Mouse (Mus musculus) left cerebral cortex, postnatal 36 days (tissue): ENCODE measurements at regions not wholly inside any gene's neighbourhood (a gene's known extent, or its start where the extent isn't known, plus 50 kb on each side); places are given as distances from the start of the nearest gene placed in this dataset.

Experiments used
- DNase-seq, 2 experiments: peaks; one replicate each; pipeline ENCODE4 v3.0.0; 2021 to 2022; ENCODE audit warnings: low spot score in 2 of 2, mixed read lengths in 1 of 2
- intact Hi-C: fragments of 180-260 bp; cut with DNase I; formaldehyde crosslinking; loops from one replicate; pipeline ENCODE4 v1.15.1; 2025

- DNase-seq, result no peak
- intact Hi-C loops, result no loop called here
Observed at GRCm38 (mm10) chr13:97662741-97663140, 97.7 kb downstream of the Gm10260 start.

DNA sequence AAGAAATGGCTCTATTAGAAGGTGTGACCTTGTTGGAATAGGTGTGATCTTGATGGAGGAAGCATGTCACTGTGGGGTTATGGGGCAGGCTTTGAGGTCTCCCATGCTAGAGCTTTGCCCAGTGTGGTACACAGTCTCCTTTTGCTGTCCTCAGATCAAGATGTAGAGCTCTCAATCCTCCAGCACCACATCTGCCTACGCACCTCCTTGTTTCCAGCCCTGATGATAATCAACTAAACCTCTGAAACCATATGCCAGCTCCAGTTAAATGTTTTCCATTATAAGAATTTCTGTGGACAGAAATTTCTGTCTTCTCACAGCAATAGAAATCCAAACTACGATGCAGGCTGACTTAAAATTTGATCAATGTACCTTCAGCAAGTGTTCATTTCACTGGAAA lies 103.8 kb downstream of the Gm10260 start:
- intact Hi-C loops, result no loop called here
- no peak for DNase-seq

- peak in 1 of 2 experiments; percentile 42 for DNase-seq
- intact Hi-C loops, result no loop called here
Observed at GRCm38 (mm10) chr13:97652279-97652678, 108.2 kb downstream of the Gm10260 start.

DNA sequence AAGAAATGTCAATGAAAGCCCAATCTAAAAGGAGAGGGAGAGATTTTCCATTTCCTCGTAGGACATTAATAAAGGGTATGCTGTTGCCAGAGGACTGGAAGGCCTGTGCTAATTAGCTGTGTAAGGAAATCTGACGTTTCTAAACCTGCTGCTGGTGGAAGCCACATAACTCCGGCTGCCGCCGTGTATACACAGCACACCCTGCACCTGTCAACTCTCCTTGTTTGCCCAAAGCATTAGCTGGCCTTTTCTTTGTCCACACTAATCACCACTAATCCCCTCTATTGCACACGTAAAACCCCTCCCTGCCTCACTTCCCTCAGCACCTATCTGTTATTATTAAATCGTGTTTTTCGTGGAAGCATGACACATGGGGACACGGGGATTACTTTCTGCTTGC lies 108.7 kb downstream of the Gm10260 start:
- intact Hi-C loops, result no loop called here
- no peak for DNase-seq

GRCm38 (mm10) chr13:97651176-97651575 lies 109.3 kb downstream of the Gm10260 start:
- intact Hi-C loops, result no loop called here
- DNase-seq, result no peak

DNA sequence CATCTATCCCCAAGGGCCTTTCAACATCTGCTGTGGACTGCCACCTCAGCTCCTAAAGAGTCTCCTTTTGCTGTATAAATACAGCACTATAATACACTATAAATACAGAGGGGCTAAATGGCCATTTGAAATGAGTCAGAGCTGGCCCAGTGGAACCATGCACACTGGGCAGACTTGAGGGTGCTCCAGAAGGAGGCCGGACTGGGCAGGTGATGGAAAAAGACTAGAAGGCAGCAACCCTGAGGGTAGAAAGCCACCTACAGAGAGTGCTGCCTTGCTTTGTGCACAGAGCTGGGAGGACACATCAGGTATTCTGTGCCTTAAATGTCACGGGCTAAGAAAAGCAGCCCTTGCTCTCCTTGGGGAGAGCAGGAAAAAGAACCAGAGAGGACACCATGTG lies 110.2 kb downstream of the Gm10260 start:
- intact Hi-C loops, result no loop called here
- DNase-seq, result no peak

DNA sequence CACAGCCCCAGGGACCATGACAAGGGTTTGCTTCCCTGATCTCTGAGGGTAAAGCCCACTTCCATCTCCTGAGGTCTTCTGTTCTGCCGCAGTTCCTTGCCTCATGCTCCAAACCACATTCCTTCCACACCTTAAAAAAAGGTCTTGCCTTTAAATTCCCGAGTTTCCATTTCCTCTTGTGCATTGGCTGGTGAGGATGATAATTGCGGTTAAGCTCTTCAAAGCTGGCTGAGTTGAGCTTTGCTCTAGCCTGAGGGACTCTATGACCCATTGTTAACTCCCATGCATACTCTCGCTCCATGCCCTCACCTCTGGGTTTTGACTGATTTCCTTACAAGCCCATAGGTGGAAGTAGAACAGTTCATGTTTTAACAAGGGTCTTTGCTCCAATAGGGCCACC lies 112.9 kb downstream of the Gm10260 start:
- intact Hi-C loops, result no loop called here
- DNase-seq, result no peak

GRCm38 (mm10) chr13:97646021-97646385 lies 114.4 kb downstream of the Gm10260 start:
- no peak for DNase-seq
- intact Hi-C loops, result no loop called here

DNA sequence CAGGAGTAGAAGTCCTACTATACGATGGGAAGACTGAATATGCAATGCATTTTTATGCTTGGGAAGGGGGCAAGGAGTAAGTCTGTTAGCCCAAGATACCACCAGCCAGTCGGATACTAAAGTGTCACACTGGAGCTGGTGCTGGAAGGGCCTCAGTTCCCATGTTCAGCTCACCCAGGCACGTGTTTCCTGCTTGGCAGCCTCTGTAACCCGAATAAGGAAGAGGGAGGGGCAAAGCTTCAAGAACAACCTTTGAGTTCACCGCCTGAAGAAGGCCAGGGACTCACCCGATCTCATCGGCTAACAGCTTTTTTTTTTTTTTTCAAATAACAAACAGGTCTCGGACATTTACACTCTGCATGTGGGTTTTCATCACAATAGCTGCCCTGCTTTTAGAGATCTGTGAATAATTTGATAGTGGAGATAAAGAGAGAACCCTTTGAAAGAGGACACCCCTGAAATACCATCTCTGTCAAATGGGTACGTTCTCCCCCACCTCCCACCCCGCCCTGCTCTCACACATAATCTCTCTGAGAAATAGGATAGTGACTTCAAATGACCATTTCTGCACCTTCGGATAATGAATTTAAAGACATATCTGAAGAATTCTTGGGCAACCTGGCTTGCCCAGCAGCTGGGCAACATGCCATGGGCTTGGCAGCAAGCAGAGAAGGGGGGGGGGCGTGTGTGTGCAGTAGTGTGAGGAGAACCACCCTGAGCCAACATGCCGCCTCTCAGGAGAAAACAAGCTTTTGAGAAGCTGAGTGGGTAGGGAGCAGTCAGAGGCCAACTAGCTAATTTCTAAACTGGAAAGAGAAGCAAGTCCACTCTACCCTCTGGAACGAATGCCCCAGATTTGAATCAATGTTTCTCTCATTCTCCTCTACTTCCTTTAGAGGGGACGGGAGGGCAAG lies 115.1 kb downstream of the Gm10260 start:
- intact Hi-C loops, result no loop called here
- no peak for DNase-seq

DNA sequence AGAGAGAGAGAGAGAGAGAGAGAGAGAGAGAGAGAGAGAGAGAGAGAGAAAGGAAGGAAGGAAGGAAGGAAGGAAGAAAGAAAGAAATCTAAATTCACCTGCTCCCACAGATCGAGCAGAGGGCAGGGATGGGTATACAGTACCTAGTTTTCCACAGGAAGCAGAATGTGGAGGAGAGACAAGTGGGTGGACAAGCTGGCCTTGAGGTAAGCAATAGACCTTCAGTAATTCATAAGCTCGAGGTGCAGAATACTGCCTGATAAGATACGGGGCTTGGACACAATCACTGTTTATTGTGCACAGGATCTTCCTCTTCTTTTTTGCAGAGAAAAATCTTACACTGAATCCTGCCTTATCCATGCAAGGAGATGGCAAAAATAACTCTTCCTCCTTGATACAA lies 120.2 kb downstream of the Gm10260 start:
- intact Hi-C loops, result no loop called here
- DNase-seq, result no peak

GRCm38 (mm10) chr13:97639656-97640055 lies 120.8 kb downstream of the Gm10260 start:
- intact Hi-C loops, result loop anchor here (10.0 kb wide), 1 partner anchor 185 kb away; no protein-coding TSS in a partner anchor
- DNase-seq, result no peak

GRCm38 (mm10) chr13:97638457-97639088 lies 121.9 kb downstream of the Gm10260 start:
- DNase-seq, result peak in 1 of 2 experiments; percentile 35
- intact Hi-C loops, result loop anchor here (10.0 kb wide), 1 partner anchor 186 kb away; no protein-coding TSS in a partner anchor

DNA sequence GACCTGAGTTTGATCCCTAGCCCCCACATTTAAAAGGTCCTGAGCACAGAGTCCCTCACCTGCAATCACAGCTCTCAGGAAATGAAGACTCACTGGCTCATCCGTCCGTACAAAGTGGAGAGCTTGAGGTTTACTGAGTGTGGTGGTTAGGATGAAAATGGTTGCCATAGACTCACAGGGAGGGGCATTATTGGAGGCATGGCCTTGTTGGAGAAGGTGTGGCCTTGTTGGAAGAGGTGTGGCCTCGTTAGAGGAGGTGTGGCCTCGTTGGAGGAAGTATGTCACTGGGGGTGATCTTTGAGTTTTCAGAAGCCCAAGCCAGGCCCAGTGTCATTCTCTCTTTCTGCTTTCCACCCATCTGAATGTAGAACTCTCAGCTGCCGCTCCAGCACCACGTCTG lies 122.9 kb downstream of the Gm10260 start:
- DNase-seq, result no peak
- intact Hi-C loops, result loop anchor here (10.0 kb wide), 1 partner anchor 187 kb away; no protein-coding TSS in a partner anchor

GRCm38 (mm10) chr13:97634041-97634788 lies 126.2 kb downstream of the Gm10260 start:
- intact Hi-C loops, result loop anchor here (5.0 to 10.0 kb wide), 3 partner anchors 191 to 392 kb away; partner anchors contain the start of gene Enc1
- peak; percentile 55 to 58 for DNase-seq

DNA sequence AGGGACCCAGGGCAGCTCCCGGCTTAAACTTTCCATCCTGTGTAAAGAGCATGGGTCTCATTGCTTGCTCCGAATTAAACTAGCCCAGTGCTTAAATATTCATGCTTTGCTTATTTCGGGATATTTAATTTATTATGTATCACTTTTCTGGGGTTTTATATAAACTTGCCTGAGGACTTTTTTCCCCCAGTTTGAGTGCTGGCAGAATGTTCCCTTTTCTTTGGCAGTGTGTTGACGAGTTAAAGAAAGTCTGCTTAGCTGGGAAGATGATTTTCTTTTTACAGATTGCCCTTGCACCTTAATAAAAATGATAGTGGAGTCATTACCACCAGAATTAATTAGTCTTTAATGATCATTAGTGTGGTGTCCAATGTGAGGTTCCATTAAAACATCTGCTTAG lies 126.9 kb downstream of the Gm10260 start:
- no peak for DNase-seq
- intact Hi-C loops, result loop anchor here (2.0 to 10.0 kb wide), 4 partner anchors 75 to 391 kb away; partner anchors contain the start of gene Enc1

DNA sequence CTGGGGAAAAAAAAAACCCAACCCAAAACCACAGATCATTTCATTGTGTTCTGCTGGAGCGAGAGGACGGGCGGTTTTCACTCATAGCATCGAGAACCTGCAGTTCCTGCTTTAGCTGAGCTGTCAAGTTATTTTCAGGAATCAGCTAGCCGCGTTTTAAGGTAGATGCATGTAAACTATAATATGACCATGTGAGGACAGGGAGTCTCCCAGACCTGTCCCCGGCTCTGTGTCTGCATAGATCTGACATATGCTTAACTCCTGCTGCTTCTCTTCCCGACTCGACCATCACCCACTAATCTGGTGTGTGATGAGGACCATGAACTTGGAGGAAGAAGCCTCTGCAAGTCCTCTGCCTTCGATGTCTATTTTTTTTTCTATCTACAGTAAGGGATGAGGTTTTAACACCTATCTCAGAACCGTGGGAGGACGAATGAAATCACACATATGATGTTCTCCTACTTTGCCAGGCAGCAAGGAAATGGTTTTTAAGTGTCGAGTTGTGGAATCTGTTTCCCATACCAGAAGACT lies 128.5 kb downstream of the Gm10260 start:
- intact Hi-C loops, result loop anchor here (2.0 to 10.0 kb wide), 4 partner anchors 73 to 390 kb away; partner anchors contain the start of gene Enc1
- peak; percentile 73 to 75 for DNase-seq

- no peak for DNase-seq
- intact Hi-C loops, result loop anchor here (5.0 to 10.0 kb wide), 3 partner anchors 194 to 389 kb away; partner anchors contain the start of gene Enc1
Observed at GRCm38 (mm10) chr13:97630921-97631320, 129.5 kb downstream of the Gm10260 start.

- intact Hi-C loops, result loop anchor here (5.0 kb wide), 1 partner anchor 136 kb away; no protein-coding TSS in a partner anchor
- peak in 1 of 2 experiments; percentile 46 for DNase-seq
Observed at GRCm38 (mm10) chr13:97628608-97629007, 131.8 kb downstream of the Gm10260 start.

GRCm38 (mm10) chr13:97627247-97627646 lies 133.2 kb downstream of the Gm10260 start:
- no peak for DNase-seq
- intact Hi-C loops, result loop anchor here (5.0 kb wide), 1 partner anchor 135 kb away; no protein-coding TSS in a partner anchor
